Mouse (Mus musculus) liver, embryonic 16.5 days (tissue): ENCODE data around the gene Pdlim7. TPM values are rescaled to one million over a fixed set of nuclear protein-coding genes. Genes with fewer than 3 reads are reported as not detected.

Source experiments
- ATAC-seq: fragments of 200-750 bp; cut with Nextera tagmentation; 2 replicates; pipeline ENCODE4 v1.8.0; 2017; ENCODE audit warnings: low read depth, mild to moderate bottlenecking, moderate number of reproducible peaks, moderate library complexity
- H3K27ac ChIP-seq: fragments of 300-500 bp; sonication (generic); 2 replicates; pipeline ENCODE4 v1.5.1; 2014; ENCODE audit warnings: mild to moderate bottlenecking, low read length
- H3K27me3 ChIP-seq: fragments of 300-500 bp; sonication (generic); 2 replicates; pipeline ENCODE4 v1.6.1; 2014; ENCODE audit warnings: low read depth, low read length, mixed read lengths; ENCODE audit not compliant: control insufficient read depth, insufficient read depth
- H3K36me3 ChIP-seq: fragments of 300-500 bp; sonication (generic); 2 replicates; pipeline ENCODE4 v1.6.1; 2014; ENCODE audit warnings: mild to moderate bottlenecking; ENCODE audit not compliant: control insufficient read depth, insufficient read depth
- H3K4me1 ChIP-seq: fragments of 300-500 bp; sonication (generic); 2 replicates; pipeline ENCODE4 v1.6.1; 2014; ENCODE audit warnings: low read depth, low read length, mixed read lengths; ENCODE audit not compliant: control insufficient read depth
- H3K4me2 ChIP-seq: fragments of 300-500 bp; sonication (generic); 2 replicates; pipeline ENCODE4 v1.6.1; 2014; ENCODE audit warnings: low read depth, low read length, mixed read lengths
- H3K4me3 ChIP-seq: fragments of 300-500 bp; sonication (generic); 2 replicates; pipeline ENCODE4 v1.5.1; 2014; ENCODE audit warnings: low read depth, mild to moderate bottlenecking, low read length
- H3K9ac ChIP-seq: fragments of 300-500 bp; sonication (generic); 2 replicates; pipeline ENCODE4 v1.6.1; 2014; ENCODE audit warnings: low read depth, low read length
- H3K9me3 ChIP-seq: fragments of 300-500 bp; sonication (generic); replicated peaks from 2 replicates; pipeline ENCODE4 v1.6.1; 2016; ENCODE audit warnings: low read length; ENCODE audit not compliant: control insufficient read depth
- WGBS: fragments of 180-500 bp; shearing (Covaris S2); extraction: QIAGEN DNeasy Blood & Tissue Kit; methylation state at CpG from one replicate; pipeline ENCODE4 v1.1.7; 2014; ENCODE audit not compliant: insufficient replicate concordance; 5-methylcytosine and 5-hydroxymethylcytosine counted together
- polyA plus RNA-seq: library from polyadenylated mRNA; unstranded; fragments of >200 nt; fragmentation: Nextera tagmentation; extraction: Ambion mirVana; gene quantifications from 2 replicates; pipeline ENCODE4 v1.2.1, GENCODE M21; 2015

The Pdlim7 gene
- polyA plus RNA-seq, 1 experiment from 2014 or later, result 27.9 TPM

DNA sequence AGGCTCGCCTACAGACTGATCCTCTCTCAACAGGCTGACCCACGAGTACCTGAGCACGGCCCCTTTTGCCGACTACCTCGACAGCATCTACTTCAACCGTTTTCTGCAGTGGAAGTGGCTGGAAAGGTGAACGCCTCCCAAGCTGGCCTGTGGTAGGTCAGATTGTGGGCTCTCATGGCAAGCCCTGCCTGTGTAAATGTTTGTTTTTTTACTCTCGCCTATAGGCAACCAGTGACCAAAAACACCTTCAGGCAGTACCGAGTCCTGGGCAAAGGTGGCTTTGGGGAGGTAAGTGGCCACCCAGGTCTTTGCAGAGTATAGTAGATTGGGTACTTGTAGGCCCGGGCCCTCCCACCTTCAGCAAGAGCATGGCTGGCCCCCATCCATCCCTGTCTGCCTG, 62.2 kb downstream of the Pdlim7 start:
- Histone ChIP-seq H3K4me2 (no peak overlapping the region), H3K4me3 (no peak overlapping the region), H3K9me3 (no peaks in the 10 kb centered on the region), H3K9ac (no peak overlapping the region), H3K4me1 (peaks cover 38% of the 10 kb centered on the region), H3K36me3 (peaks cover 43% of the 10 kb centered on the region), H3K27me3 (no peaks in the 10 kb centered on the region), H3K27ac (no peak overlapping the region)
- 78% methylated on average over 10 of the region's 10 CpGs for WGBS
- ATAC-seq, result no peak

DNA sequence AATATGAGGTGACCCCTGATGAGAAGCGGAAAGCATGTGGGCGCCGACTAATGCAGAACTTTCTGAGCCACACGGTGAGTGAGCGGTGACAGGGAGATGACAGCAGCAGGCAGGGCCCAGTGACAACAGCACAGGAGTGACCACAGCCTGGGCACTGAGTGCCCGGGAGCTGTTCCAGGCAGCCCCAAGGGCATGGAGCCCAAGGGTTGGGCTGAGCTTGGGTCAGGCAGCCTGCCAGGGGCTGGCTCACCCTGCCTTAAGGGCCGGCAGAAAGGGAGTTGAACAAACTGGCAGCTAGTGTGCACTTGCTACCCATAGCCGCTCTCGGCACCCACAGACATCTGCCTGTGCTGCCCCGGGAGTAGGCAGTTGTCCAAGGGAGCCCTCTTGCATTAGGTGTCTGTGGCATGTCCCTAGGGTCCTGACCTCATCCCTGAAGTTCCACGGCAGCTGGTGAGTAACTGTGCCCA, 62.9 kb downstream of the Pdlim7 start:
- H3K4me1 ChIP-seq, result peaks cover 42% of the 10 kb centered on the region

DNA sequence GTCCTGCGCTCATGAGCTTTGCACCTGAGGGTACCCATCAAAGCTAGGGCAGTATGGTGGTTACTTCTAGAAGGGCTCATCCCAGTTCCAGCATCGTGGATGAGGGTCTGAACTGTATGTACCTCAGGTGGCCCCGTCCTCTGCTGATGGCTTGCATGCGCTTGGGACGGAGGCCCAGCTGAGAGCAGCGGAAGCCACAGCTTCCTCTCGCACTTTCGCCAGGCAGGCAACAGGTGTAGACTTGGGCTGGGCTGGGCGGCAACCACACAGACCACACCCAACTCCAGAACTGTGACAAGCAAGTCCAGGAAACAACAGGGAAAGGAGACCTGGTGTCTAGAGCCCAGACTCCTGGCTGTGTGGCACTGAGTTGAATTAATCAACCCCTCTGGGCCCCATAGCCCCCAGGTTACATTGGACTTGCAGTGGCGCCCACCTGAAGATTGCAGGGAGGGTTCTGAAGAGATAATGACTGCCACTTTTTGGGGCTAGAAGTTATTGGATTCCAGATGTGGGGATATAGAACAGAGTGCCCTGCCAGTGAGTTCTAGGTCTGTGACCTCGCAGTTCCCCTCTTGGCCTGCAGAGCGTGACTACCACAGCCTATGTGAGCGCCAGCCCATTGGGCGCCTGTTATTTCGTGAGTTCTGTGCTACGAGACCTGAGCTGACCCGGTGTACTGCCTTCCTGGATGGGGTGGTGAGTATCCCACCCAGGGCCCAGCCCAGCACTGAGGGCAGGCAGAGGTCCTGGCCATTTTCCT, 63.6 kb downstream of the Pdlim7 start:
- 65% methylated on average over 17 of the region's 17 CpGs for WGBS

More for the DNA sequence above, 62.9 kb downstream of the Pdlim7 start:
- H3K27me3 ChIP-seq, result no peaks in the 10 kb centered on the region
- H3K4me2 ChIP-seq, result no peak overlapping the region
- H3K9ac ChIP-seq, result peak overlapping the region; percentile 6; the same call in 1 of the 2 replicates
- no peak overlapping the region for H3K4me3 ChIP-seq
- no peak for ATAC-seq
- H3K27ac ChIP-seq, result no peak overlapping the region
- 87% methylated on average over 11 of the region's 11 CpGs for WGBS
- H3K36me3 ChIP-seq, result peaks cover 43% of the 10 kb centered on the region
- H3K9me3 ChIP-seq, result no peaks in the 10 kb centered on the region

DNA sequence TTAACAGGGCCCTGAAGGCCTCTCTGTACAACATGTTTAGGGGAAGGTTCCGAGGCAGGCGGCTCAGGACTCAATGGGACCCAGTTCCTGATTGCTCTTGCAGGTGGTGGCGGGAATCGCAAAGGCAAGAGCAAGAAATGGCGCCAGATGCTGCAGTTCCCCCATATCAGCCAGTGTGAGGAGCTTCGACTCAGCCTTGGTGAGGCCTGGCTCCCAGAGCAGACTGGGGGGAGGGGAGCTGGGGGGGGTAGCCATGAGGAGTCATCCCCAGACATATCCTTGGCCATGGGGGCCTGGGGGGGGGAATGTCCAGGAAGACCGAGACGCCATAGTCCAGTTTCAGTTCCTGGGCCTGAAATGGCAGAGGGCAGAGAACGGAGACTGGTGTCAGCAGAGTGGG, 64.3 kb downstream of the Pdlim7 start:
- H3K9ac ChIP-seq, result no peak overlapping the region
- WGBS, result 80% methylated on average over 9 of the region's 9 CpGs
- H3K4me2 ChIP-seq, result peak overlapping the region; percentile 15; the same call in 1 of the 2 replicates
- no peak overlapping the region for H3K4me3 ChIP-seq
- peaks cover 38% of the 10 kb centered on the region for H3K36me3 ChIP-seq
- ATAC-seq, result no peak
- no peaks in the 10 kb centered on the region for H3K9me3 ChIP-seq
- H3K27ac ChIP-seq, result peak overlapping the region; percentile 35; the same call in 1 of the 2 replicates
- H3K27me3 ChIP-seq, result no peaks in the 10 kb centered on the region
- peaks cover 45% of the 10 kb centered on the region for H3K4me1 ChIP-seq

More for the DNA sequence above, 63.6 kb downstream of the Pdlim7 start:
- H3K4me2 ChIP-seq, result peak overlapping the region; percentile 15
- H3K4me1 ChIP-seq, result peaks cover 42% of the 10 kb centered on the region
- H3K36me3 ChIP-seq, result peaks cover 43% of the 10 kb centered on the region
- no peak overlapping the region for H3K9ac ChIP-seq
- H3K4me3 ChIP-seq, result no peak overlapping the region
- ATAC-seq, result no peak
- H3K27me3 ChIP-seq, result no peaks in the 10 kb centered on the region
- peak overlapping the region; percentile 37 for H3K27ac ChIP-seq
- no peaks in the 10 kb centered on the region for H3K9me3 ChIP-seq

DNA sequence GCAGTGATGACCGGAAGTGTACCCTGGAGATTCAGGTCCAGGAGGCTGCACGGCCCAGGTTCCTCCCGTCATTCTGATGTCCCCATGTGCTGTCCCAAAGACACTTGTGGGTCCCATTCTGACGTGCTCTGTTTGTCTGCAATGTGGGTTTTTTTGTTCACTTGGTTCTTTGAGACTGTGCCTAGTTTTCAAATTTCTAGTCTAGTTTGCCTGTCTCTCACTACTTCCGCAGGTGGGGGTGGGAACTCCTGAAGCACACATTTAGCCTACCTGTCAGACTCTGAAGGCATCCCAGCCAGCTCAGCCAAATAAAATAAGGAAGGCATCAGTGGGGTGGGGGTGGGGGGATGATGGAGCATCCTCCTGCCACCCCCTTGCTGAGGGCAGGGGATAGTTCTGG, 65.3 kb downstream of the Pdlim7 start:
- no peaks in the 10 kb centered on the region for H3K9me3 ChIP-seq
- WGBS, result 80% methylated on average over 5 of the region's 5 CpGs
- peaks cover 53% of the 10 kb centered on the region for H3K4me1 ChIP-seq
- no peak overlapping the region for H3K4me3 ChIP-seq
- no peaks in the 10 kb centered on the region for H3K27me3 ChIP-seq
- H3K4me2 ChIP-seq, result 0 out of 2 replicates have a peak overlapping the region, but pooled peaks have one; percentile 0
- ATAC-seq, result no peak
- H3K36me3 ChIP-seq, result peaks cover 31% of the 10 kb centered on the region
- no peak overlapping the region for H3K27ac ChIP-seq
- H3K9ac ChIP-seq, result no peak overlapping the region

DNA sequence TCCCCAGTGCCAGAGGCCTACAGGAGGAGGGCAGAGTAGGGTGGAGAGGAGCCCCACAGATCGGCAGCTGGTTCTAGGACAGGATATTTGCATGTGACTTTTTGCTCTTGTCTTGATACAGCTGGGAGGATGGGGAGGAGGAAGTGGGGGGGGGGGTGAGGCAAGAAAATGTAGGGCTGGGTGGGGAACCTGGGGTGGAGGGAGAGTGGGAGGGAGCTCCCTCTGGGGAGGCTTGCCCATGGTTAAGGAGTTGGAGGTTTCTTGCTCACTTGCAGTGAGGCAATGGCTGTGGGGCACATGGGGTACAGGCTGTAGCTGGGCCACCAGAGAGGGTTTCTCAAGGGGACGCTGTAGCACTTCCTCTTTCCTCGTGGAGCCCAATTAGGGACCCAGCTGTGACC, 65.9 kb downstream of the Pdlim7 start:
- Histone ChIP-seq H3K4me1 (peaks cover 53% of the 10 kb centered on the region), H3K27me3 (no peaks in the 10 kb centered on the region), H3K9me3 (no peaks in the 10 kb centered on the region), H3K36me3 (peaks cover 25% of the 10 kb centered on the region), H3K9ac (peak overlapping the region; percentile 94), H3K4me2 (peak overlapping the region; percentile 89), H3K4me3 (peak overlapping the region; percentile 84), H3K27ac (peak overlapping the region; percentile 97)
- ATAC-seq, result no peak
- WGBS, result 17% methylated on average over 3 of the region's 3 CpGs

DNA sequence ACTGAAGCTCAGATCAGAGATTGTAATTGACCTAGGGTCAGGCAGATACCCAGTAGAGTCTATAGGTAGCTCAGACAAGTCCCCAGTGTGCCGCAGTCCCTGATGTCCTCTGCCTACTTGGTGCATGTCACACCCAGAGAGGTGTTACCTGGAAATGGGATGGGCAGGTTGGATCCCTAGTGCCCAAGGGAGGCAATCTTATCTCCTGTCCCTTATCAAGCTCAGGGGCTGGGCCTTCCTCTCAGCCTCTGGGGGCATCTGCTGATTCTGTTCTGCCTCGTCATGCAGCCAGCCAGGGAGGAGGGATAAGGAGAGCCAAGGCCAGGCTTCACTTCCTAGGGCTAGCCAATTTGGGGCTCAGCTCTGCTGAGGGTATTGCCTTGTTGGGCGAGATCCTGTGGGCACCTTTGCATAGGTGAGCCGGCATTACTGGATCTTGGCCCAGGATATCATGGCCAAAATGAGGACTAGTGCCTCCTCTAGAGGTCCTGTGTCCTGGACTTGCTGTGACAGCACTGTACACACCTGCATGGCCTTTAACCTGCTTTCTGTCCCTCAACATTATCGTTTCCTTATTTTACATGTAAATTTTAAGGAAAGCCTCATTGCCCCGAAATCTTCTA, 66.9 kb downstream of the Pdlim7 start:
- ATAC-seq, result peak; percentile 37
- Histone ChIP-seq H3K9ac (peak overlapping the region; percentile 94), H3K36me3 (peaks cover 15% of the 10 kb centered on the region), H3K27ac (peak overlapping the region; percentile 97), H3K4me3 (peak overlapping the region; percentile 84), H3K4me1 (peaks cover 53% of the 10 kb centered on the region), H3K27me3 (no peaks in the 10 kb centered on the region), H3K4me2 (peak overlapping the region; percentile 89), H3K9me3 (no peaks in the 10 kb centered on the region)
- WGBS, result 48% methylated on average over 6 of the region's 6 CpGs
